Mouse (Mus musculus): Measurements from ENCODE around the gene Igdcc3.
"Not testable (repeated sequence)": the region's sequence is repeated elsewhere in the genome, so short reads cannot be mapped to it uniquely, and the experiment has no call there.

Igdcc3 gene

DNA sequence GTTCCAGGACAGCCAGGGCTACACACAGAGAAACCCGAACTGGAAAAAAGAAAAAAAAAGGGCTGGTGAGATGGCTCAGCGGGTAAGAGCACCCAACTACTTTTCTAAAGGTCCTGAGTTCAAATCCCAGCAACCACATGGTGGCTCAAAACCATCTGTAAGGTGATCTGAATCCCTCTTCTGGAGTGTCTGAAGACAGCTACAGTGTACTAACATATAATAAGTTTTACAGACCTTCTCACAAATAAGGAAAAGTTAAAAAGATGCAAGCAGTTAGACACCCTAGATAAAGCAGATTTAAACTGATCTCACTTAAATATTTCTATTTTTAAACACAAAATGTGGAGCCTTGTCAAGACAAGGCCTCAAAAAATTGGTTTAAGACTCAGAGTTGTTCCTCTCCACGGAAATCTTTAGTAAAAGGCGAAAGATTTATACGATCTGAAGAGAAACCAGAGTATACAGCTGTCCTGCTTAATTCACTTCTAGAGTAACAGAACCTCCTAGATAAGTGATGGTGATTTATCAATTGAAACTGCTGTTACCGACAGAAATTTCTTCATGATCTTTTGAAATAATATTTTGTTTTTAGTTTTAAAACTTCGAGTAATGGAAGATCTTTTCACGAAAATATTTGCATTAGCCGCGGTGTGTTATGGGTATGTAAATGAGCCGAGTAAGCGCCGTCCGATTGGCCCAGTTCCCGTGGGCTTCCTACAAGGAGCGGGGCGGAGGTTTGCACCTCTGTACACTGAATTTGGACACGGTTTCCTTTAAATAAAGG lies 60.6 kb downstream of the Igdcc3 start:
- in situ Hi-C loops (cut with MboI): no loop called here

- in situ Hi-C loops (cut with MboI): no loop called here
These were observed 61.3 kb downstream of the Igdcc3 start for GRCm38 (mm10) chr9:65202165-65202754.

GRCm38 (mm10) chr9:65205049-65205815 lies 64.2 kb downstream of the Igdcc3 start:
- in situ Hi-C loops (cut with MboI): no loop called here

- in situ Hi-C loops (cut with MboI): not testable (repeated sequence)
These were observed 66.2 kb downstream of the Igdcc3 start for GRCm38 (mm10) chr9:65207041-65207815.

DNA sequence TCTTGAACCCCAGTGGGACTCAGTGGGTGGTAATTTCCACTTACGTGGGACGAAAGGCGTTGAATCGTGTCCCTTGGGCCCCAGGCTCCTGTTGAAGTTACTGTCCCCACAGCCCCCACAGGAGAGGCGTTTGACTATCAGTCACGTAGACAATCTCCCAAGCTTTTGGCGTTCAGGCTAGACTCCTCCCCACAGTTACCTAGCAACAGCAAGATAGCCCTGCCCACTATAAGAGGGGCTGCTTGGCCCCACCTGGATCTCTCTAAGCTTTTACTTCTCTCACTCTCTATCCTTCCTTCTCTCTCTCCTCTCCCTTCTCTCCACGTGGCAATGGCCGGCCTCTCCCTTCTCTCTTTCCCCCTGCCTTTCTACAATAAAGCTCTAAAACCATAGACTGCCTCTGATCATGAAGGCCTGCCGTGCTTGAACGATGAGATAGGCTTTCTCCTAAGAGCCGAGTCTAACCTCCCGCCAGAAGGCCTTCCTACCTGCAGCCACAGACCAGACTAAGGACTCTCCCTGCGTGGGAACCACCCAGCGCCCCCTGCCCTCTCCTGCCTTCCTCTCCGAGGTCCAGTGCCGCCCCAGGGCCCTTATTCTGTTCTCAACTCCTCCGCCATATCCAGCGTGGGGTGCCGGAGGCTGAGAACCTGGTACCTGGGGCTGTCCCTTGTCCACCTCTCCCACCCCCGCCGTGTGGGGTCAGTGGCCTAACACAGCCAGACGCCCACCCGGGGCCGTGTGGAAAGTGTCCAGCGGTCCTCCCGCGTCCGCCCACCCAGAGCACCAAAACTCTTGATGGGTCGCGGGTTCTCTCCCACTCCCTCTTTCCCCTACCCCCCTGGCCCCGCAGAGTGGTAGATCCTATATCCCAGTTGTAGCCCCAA lies 67.5 kb downstream of the Igdcc3 start:
- in situ Hi-C loops (cut with MboI): no loop called here

DNA sequence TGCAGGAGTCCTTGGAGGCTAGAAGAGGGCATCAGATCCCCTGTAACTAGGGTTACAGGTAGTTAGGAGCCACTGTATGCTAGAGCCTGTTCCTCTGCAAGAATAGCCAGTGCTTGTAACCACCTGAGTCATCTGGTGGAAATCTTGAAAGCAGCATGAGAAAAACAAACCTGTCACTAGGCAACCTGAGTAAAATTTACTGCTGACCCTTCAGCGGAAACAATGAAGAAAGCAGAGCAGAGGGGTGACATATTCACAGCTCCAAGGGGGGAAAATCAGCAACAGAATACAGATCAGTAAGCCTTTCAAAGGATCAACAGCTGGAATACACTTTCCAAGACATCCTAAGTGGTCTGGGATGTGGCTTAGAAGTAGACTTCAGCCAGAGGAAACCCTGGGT lies 70.6 kb downstream of the Igdcc3 start:
- in situ Hi-C loops (cut with MboI): no loop called here

GRCm38 (mm10) chr9:65214425-65214777 lies 73.4 kb downstream of the Igdcc3 start:
- in situ Hi-C loops (cut with MboI): no loop called here

DNA sequence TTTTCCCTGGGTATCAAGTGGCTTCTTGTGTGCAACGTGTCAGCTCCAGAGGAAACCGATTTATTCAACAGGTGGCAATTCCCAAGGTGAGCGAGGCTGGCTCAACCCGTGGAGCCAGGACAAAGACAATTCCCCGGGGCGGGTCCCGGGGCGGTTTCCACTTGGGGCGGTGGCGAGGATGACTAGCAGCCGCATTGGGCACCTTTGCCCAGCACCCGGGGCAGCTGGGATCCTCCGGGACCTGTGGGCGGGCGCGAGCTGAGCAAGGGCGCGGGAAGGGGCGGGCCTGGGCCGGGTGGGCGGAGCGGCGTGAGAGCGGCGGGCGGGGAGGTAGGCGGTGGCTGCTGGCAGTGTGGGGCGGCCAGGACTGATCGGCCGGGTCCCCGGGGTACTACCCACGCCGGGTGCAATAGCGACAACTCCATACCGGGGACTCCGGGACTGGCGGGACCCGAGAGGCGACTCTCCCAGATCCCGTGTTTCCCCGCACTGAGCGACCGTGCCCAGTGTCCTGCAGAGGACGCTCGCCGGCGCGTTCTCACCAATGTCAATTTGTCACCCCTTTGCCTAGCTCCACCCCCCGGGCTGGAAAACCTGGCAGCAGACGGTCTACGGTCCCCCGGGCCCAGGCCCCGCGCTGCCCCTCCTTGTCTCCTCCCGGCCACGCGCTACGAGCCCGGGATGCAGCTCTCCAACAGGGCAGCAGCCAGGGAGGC lies 73.9 kb downstream of the Igdcc3 start:
- in situ Hi-C loops (cut with MboI): no loop called here

DNA sequence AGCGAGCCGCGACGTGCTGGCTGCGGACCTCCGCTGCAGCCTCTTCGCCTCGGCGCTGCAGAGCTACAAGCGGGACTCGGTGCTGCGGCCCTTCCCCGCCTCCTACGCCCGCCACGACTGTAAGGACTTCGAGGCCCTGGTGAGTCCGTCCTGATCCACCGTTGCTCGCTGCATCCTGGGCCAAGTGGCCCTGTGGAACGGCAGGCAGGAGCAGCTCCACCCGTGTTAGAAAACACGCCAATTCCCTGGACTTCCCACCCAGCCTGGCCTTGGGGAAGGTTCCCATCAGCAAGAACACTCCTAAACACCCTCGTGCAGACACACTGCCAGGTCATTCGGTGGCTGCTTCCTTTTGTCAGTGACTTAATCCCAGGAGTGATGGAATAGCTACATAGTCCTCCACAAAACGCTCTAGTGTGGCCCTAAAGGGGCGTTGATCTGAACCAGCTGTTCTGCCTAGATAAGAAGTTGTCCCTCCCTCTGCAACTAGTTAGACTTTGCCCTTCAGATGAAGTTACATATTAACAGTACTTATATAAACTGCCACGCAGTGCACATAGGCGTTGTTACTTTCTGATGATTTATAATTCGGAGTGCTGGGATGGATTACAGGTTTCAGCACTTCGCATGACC lies 74.6 kb downstream of the Igdcc3 start:
- in situ Hi-C loops (cut with MboI): no loop called here

GRCm38 (mm10) chr9:65216972-65217371 lies 76.0 kb downstream of the Igdcc3 start:
- in situ Hi-C loops (cut with MboI): no loop called here

DNA sequence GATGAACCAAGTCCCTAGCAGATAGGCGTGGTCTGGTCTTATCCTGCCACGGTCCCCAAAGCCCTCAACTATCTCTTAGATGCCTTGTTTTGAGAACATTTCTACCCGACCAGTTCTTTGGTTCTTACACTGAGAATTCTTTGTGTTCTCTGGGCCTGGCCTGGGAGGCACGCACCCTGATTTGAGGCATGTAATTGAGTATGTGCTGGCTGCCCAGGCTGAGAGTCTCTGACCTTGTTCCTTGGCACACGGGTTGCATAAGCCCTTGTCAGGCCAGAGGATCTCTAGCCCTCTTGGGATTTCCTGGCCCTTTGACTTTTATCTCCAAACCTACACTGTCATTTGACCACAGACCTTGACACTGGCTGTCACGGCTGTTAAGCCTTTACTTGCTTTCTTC lies 76.7 kb downstream of the Igdcc3 start:
- in situ Hi-C loops (cut with MboI): no loop called here

DNA sequence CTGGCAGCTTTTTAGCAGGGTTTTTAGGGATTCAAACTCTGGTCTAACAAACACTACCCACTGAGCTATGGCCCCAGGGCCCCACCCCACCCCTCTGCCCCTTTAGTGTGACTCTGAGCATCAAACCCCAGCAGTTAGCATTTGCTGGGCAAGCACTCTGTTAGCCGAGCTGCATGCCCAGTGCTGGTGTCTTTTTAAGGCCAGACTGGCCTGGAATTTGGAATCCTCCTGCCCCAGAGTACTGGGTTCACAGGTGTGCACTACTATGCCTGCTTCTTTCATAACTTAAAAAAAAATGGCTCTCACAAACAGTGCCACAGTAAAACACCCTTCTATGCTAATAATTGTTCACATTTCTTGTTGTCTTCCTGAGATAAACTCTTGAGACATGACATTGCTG lies 77.9 kb downstream of the Igdcc3 start:
- in situ Hi-C loops (cut with MboI): no loop called here

DNA sequence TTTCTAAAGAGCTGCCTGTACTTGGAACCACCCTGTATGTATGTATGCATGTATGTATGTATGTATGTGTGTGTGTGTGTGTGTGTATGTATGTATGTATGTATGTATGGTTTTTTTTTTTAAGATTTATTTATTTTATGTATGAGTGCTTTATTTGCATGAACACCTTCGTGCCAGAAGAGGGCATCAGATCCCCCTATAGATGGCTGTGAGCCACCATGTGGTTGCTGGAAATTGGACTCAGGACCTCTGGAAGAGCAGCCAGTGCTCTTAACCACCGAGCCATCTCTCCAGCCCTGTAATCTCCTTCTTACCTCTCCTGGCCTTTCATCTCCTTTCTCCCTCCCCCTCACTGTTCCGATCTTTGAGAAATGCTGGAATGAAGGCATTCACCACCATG lies 79.4 kb downstream of the Igdcc3 start:
- in situ Hi-C loops (cut with MboI): not testable (repeated sequence)

GRCm38 (mm10) chr9:65223927-65224326 lies 82.9 kb downstream of the Igdcc3 start:
- in situ Hi-C loops (cut with MboI): no loop called here

DNA sequence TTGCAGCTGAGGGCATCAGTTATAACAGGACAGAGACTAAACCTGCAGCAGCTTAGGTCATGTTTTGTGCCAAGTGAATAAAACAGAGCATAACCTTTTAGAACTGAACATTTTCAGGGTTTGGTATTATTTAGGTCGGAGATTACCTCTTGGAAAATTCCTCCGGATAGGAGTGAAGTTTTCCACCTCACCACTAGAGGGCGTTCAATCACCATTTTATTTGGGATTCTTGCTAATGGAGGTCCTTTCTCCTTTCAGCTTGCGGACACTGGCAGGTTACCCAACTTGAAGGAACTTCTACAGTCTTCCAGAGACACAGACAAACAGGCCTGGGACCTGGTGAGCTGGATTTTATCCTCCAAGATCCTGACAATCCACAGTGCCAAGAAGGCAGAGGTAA lies 84.8 kb downstream of the Igdcc3 start:
- in situ Hi-C loops (cut with MboI): no loop called here

- in situ Hi-C loops (cut with MboI): no loop called here
These were observed 89.3 kb downstream of the Igdcc3 start for GRCm38 (mm10) chr9:65230250-65230649.

DNA sequence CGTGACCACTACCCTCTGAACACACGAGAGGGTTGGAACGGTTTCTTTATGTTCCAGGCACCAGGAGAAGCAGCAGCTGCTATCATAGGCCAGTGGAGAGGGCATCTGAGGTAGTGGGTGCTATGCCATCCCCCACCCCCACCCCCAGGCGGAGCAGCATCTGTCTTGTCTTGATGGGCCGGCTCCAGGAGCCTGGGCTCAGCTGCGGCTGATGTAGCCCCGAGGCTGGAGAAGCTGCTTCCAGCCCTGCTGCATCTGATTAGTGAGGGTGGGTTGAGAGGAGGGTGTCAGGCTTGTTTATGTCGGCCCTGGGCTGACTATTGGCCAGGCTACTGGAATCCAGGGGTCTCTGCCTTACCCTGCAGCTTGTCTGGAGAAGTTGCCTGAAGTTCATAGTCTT lies 90.3 kb downstream of the Igdcc3 start:
- in situ Hi-C loops (cut with MboI): no loop called here

DNA sequence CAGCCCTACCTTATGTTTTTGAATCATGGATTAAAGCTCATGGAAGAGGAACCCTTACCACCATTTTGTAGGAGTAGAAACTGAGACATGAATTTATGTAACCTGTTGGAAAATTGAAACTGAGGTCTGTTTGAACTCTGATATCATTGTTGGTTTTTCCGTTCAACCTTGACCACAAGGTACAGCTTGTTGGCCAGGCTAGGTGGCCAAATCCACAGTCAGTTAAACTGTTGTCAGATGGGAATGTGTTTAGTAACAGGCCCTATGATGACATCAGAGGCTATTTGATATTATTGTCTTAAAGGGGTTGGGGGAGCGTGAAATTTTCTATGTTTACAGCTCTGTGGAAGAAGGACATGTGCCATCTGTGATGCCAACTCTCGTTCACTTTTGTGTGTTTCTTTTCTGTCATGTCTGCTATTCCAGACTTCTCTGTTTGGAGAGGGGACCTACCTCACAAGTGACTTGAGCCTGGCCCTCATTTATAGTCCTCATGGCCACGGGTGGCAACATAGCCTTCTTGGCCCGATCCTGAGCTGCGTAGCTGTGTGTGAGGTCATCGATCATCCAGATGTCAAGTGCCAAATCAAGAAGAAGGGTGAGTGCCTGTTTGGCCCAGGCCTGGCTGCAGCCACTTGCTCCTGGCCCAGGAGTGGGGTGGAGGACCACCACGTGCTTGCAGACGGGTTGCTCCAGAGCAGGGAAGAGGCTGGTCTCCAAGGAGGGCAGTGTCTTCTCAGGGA lies 92.4 kb downstream of the Igdcc3 start:
- in situ Hi-C loops (cut with MboI): no loop called here

DNA sequence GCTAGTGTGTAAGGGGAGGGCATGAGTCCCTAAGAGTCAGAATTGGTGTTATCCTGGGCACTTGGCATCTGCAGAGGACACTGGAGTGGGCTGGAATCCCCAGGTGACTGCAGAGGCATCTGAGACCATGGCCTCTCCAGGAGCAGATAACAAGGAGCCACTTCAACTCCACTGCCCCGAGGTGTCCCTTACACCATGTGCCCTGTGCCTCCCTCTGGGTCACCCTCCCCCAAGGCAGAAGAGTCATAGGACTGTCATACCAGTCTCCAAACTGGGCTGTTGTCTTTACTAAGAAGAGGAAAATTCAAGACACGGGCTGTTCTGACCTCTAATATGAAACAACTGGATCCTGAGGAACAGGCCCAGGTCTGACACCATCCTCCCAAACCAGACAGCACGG lies 93.7 kb downstream of the Igdcc3 start:
- in situ Hi-C loops (cut with MboI): no loop called here
